Comparison of ENCODE assay signal across 32 mouse cellular contexts in the genomic region with DNA sequence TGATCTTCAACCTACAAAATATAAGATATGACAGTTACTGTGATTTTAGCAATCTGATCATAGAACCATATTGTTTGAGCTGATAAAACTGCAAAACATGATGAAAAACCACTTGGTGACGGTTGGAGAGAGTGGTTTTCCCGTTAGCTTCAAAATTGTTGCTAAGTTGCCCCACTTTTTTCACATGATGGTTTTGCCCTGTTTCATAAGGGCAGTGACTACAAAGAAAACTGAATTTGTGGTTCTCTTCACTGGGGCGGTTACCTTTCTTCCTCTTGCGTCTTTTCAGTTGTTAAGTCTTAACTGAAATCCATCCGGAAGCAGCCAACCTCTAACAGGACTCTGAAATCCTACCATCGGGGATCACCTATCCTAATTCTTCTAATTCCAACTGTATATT. TPM values are rescaled to one million over a fixed set of nuclear protein-coding genes. Genes with fewer than 3 reads are reported as not detected.
DNase-seq lines count a peak whose midpoint lies in the region; ATAC-seq lines count a peak whose summit lies in the region.
"Had no signal": no experiment of that assay in that cellular context is flagged by ENCODE, and none has a peak within 500 bp of the region (broad histone marks: within the 10 kb centered on the region; RNA-seq: fewer than 3 reads in every experiment).

No protein-coding gene starts in this region.

- no peaks in the 10 kb centered on the region for H3K9me3 ChIP-seq in neural tube, embryonic 15.5 days (replicated peaks)
- no peaks in the 10 kb centered on the region for H3K9me3 ChIP-seq in midbrain, embryonic 10.5 days (replicated peaks)
- H3K9me3 ChIP-seq: forebrain, embryonic 12.5 days; heart, embryonic 12.5 days; intestine, embryonic 15.5 days; limb, embryonic 10.5 days; limb, embryonic 15.5 days; megakaryocyte, embryonic 14.5 days; midbrain, embryonic 13.5 days had no signal

- 95% methylated on average over 6 of the region's 6 CpGs for WGBS in neural tube, embryonic 15.5 days
- 91% methylated on average over 6 of the region's 6 CpGs for WGBS in midbrain, embryonic 10.5 days

- peak; percentile 49 for ATAC-seq in granulocyte monocyte progenitor cell, adult 5-6 weeks (replicated peaks; ENCODE audit: poor library complexity, severe bottlenecking)
- peak; percentile 47 for ATAC-seq in megakaryocyte progenitor cell, adult 5-6 weeks (replicated peaks; ENCODE audit: poor library complexity)
- ATAC-seq in neural tube, embryonic 15.5 days (ENCODE audit: low FRiP score): no peak
- ATAC-seq in erythroid progenitor cell, adult 5-6 weeks (replicated peaks; ENCODE audit: low FRiP score, poor library complexity, severe bottlenecking): no peak
- ATAC-seq: activated CD4-positive, CD25-positive, alpha-beta regulatory T cell, adult 4 months; forebrain, postnatal 0 days; hindbrain, embryonic 16.5 days; intestine, embryonic 15.5 days; lung, postnatal 0 days; midbrain, embryonic 13.5 days had no signal

- no peaks in the 10 kb centered on the region for H3K36me3 ChIP-seq in neural tube, embryonic 15.5 days
- no peaks in the 10 kb centered on the region for H3K36me3 ChIP-seq in midbrain, embryonic 10.5 days
- H3K36me3 ChIP-seq: forebrain, embryonic 12.5 days; heart, embryonic 12.5 days; intestine, embryonic 15.5 days; limb, embryonic 10.5 days; limb, embryonic 15.5 days; midbrain, embryonic 13.5 days had no signal

- peak; percentile 21 for DNase-seq in heart, adult 11 months
- no peak for DNase-seq in heart, postnatal 36 days
- DNase-seq in 416B (ENCODE audit: low read depth): peak; percentile 97
- DNase-seq in midbrain, embryonic 10.5 days (ENCODE audit: low spot score): no peak
- DNase-seq: adrenal gland, adult 2 months; adrenal gland, postnatal 36 days; cerebellum, adult 18-20 months; cerebellum, postnatal 10 days; forebrain, postnatal 0 days; gastrocnemius, postnatal 10 days; heart, adult 2 months; kidney, adult 2 months; kidney, postnatal 36 days; layer of hippocampus, postnatal 36 days; thymus, postnatal 14 days had no signal

- H3K9ac ChIP-seq in neural tube, embryonic 15.5 days (replicated peaks): no peak overlapping the region
- H3K9ac ChIP-seq: forebrain, embryonic 12.5 days; forebrain, postnatal 0 days; heart, embryonic 12.5 days; intestine, embryonic 15.5 days; limb, embryonic 15.5 days; midbrain, embryonic 13.5 days had no signal

- H3K4me3 ChIP-seq in neural tube, embryonic 15.5 days (replicated peaks): no peak overlapping the region
- H3K4me3 ChIP-seq in midbrain, embryonic 10.5 days: no peak overlapping the region
- H3K4me3 ChIP-seq: erythroblast, embryonic 14.5 days; forebrain, embryonic 12.5 days; heart, adult 2 months; heart, embryonic 12.5 days; intestine, embryonic 15.5 days; limb, embryonic 10.5 days; limb, embryonic 15.5 days; megakaryocyte, embryonic 14.5 days; midbrain, embryonic 13.5 days had no signal

- H3K4me1 ChIP-seq in neural tube, embryonic 15.5 days: no peaks in the 10 kb centered on the region
- no peaks in the 10 kb centered on the region for H3K4me1 ChIP-seq in midbrain, embryonic 10.5 days
- H3K4me1 ChIP-seq: forebrain, embryonic 12.5 days; heart, embryonic 12.5 days; intestine, embryonic 15.5 days; limb, embryonic 10.5 days; limb, embryonic 15.5 days; midbrain, embryonic 13.5 days had no signal

- no peak overlapping the region for H3K4me2 ChIP-seq in neural tube, embryonic 15.5 days
- H3K4me2 ChIP-seq: forebrain, embryonic 12.5 days; heart, embryonic 12.5 days; intestine, embryonic 15.5 days; limb, embryonic 15.5 days; midbrain, embryonic 13.5 days had no signal

- no peak overlapping the region for H3K27ac ChIP-seq in neural tube, embryonic 15.5 days (replicated peaks)
- no peak overlapping the region for H3K27ac ChIP-seq in midbrain, embryonic 10.5 days (replicated peaks)
- H3K27ac ChIP-seq: forebrain, embryonic 12.5 days; heart, adult 2 months; intestine, embryonic 15.5 days; limb, embryonic 10.5 days; limb, embryonic 15.5 days; midbrain, embryonic 13.5 days had no signal

- no peaks in the 10 kb centered on the region for H3K27me3 ChIP-seq in neural tube, embryonic 15.5 days (replicated peaks)
- no peaks in the 10 kb centered on the region for H3K27me3 ChIP-seq in midbrain, embryonic 10.5 days (ENCODE audit: low read depth, poor library complexity, severe bottlenecking)
- H3K27me3 ChIP-seq: forebrain, embryonic 12.5 days; heart, embryonic 12.5 days; intestine, embryonic 15.5 days; limb, embryonic 15.5 days; megakaryocyte, embryonic 14.5 days; midbrain, embryonic 13.5 days had no signal

- intact Hi-C loops in heart, postnatal 36 days (cut with DNase I): no loop called here

RNA-seq across cellular contexts. Expression of gene Atp8b4, which starts 26.5 kb away (rescaled TPM):
- under 1 TPM; 0.42 to 0.79 TPM for total RNA-seq in heart, postnatal 36 days (2021)
- total RNA-seq in granulocyte monocyte progenitor cell, adult 5-6 weeks (2014; fragmentation: Nextera tagmentation): 230 and 261 TPM in 2 replicates
- 411 and 415 TPM in 2 replicates for total RNA-seq in granulocyte monocyte progenitor cell, adult 5-6 weeks (2017)
- 276 and 297 TPM in 2 replicates for total RNA-seq in megakaryocyte progenitor cell, adult 5-6 weeks (2015)
- total RNA-seq in megakaryocyte progenitor cell, adult 5-6 weeks (2017): 305 and 319 TPM in 2 replicates
- polyA plus RNA-seq in neural tube, embryonic 15.5 days (2015; fragmentation: Nextera tagmentation; extraction: Ambion mirVana): 0.08 and 3.3 TPM in 2 replicates
- total RNA-seq in erythroid progenitor cell, adult 5-6 weeks (2015; ENCODE audit: low replicate concordance): 24.9 and 31.0 TPM in 2 replicates
- total RNA-seq in erythroid progenitor cell, adult 5-6 weeks (2017; ENCODE audit: low replicate concordance): 14.8 and 16.6 TPM in 2 replicates
- polyA plus RNA-seq in midbrain, embryonic 10.5 days (2016; fragmentation: Nextera tagmentation; extraction: Ambion mirVana): 0.07 and 0.12 TPM in 2 replicates
- total RNA-seq: forebrain, postnatal 0 days; layer of hippocampus, postnatal 36 days; left cerebral cortex, postnatal 10 days had no signal
- polyA plus RNA-seq: cortical plate, adult 2 months; erythroblast, embryonic 14.5 days; midbrain, embryonic 13.5 days had no signal

Comparison
In these comparisons a context has a peak if more than half of its experiments do, and no peak if none do; other contexts are left out.
1. DNase-seq: peak in heart, adult 11 months (single experiment) and 416B (single experiment); none in heart, postnatal 36 days (0 of 2) and midbrain, embryonic 10.5 days (single experiment).
2. ATAC-seq: peak in granulocyte monocyte progenitor cell, adult 5-6 weeks (single experiment) and megakaryocyte progenitor cell, adult 5-6 weeks (single experiment); none in neural tube, embryonic 15.5 days (single experiment) and erythroid progenitor cell, adult 5-6 weeks (single experiment).
3. RNA of gene Atp8b4, which starts 26.5 kb away (total RNA-seq): 230 to 415 TPM in granulocyte monocyte progenitor cell, adult 5-6 weeks, 276 to 319 TPM in megakaryocyte progenitor cell, adult 5-6 weeks and 14.8 to 31.0 TPM in erythroid progenitor cell, adult 5-6 weeks; 0.42 to 0.79 TPM in heart, postnatal 36 days; every median in the first group is over 4 times any median in the second.